Mouse (Mus musculus) lung, postnatal 14 days (tissue): Measurements from ENCODE around the gene Peak1.

Source experiments
- DNase-seq: peaks from one replicate; pipeline ENCODE4 v3.0.0; 2021

Peak1 gene

DNA sequence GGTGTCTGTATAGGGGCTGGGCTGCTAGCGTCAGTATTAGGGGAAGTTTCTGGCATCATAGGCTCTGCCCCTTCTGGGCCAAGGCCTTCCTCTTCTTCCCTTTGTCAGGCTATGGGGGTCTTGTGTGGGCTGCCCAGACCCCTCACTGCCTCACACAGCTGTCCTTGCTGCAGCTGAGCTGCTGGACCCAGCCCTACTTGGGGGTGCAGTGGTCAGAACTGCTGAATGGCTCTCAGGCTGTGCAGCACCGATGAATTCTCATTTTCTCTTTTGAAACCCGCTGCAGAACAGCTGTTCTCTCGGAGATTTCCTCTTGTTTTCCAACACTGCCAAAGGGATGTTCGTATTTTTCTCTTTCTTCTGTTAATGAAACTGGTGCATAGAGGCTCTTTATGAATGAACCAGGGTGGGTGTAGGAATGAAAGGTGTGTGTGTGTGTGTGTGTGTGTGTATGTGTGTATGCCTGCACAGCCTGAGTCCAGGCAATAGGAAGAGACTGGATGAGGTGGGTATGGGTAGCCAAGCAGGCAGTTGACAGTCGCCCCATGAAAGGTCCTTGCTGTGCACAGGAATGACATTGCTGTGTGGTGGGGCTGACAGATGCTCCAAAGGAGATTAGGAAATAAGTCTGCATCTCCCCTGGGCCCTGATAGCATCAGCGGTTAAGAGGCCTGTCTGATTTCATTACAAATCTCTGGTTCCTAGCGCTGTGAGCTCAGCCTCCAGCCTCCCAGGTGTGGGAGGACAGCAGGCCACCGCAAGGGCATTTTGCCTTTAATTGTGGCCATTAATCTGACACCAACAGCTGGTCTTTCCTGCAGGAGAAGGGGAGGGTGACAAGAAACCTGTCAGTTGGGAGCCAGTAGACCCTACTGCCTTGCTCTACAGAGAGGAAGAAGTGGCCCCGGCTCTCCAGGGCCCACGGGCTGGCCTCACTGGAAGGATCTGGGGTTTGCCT, 226.1 kb downstream of the Peak1 start:
- DNase-seq: no peak

DNA sequence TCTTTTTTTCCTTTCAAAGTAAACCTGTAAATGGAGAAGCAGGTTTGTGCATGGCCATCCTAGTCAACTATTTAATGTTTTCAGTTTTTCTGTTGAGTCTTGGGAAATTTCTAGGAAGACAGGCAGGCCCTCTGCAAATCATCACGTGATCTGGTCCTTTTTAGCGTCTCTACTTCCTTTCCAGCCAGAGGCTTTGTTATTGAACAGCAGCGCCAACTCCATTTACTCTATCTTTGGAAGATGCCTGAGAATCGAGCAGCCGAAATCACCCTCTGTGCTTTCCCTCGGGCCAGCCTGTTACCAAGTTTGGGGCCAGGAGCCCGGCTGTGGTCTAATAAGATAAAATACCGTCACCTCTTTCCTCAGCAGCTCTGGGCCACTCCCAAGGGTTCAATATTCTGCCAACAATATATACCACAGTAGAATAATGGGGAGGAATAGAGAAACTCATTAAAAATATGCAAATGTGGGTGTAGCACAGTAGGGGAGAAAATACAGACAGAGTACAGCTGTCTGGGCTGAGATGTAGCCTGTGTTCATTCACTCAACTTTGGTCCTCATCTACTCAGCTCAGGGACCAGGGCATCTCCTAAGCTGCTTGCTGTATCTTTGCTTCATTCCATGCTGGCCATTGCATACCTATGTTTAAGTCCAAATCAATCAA, 237.6 kb downstream of the Peak1 start:
- no peak for DNase-seq

DNA sequence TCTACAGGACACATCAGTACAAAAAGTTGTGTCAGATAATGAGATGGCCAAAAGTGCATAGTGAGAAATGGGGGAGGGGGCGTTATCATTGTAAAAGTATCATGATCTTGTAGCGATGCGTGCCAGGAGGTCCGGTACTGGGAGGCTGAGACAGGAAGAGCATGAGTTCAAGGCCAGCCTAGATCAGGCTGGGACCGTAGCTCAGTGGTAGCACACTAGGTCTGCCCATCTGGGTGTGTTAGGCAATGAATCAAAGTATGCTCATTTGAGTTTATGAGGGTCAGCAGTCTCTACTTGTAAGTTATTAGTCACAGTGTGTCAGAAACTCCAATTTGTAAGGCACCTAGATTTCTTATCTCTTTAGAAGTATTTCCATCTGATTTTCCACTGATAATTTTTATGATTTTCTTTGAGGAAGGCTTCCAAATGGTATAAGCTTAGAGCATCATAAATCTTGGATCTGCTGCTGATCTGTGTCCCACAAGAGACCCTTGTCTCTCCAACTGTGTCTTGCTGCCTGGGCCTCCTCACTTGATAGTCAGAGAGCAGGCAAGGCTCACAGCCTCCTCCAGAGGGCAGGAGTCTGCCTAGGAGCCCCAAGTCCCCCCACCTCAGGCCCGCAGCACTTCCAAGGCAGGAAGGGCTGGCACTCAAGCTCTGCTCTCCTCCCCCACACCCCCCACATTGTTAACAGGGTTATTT, 238.3 kb downstream of the Peak1 start:
- DNase-seq: peak; percentile 28

DNA sequence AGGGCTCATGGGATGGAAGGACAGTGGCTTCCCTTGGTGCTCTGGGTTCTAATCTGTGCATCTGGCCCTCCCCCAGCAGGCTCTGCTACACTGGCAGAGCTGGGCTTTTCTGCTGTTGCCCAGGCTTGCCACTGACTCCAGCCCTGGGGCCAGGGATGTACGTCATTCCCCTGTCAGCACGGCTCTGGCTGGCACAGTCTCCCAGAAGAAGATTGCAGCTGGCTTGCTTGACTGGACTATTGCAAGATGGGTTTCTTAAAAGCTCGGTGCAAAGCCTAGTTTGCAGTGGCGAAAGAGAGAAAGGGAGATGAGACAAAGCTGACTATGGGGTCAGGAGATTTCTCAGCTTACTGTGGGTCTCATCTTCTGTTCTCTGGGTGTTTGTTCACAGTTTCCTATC, 240.5 kb downstream of the Peak1 start:
- no peak for DNase-seq

DNA sequence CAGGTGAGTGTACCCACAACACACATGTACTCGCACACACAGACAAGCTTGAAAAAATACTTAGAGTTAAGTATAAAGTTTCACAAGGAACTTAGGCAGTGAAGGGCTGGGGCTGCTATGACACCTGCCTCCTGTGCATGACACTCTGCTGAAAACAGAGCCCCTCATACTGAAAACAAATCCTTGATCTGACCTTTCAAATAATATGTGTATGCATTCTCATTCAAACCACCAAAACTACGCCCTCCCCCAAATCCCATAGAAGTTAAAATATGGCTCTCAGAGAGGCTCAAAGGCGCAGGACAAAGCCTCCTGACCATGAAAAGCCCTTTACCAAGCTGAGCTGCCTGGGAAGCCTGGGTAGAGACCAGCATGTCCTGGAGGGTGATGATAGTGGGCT, 242.6 kb downstream of the Peak1 start:
- DNase-seq: no peak

DNA sequence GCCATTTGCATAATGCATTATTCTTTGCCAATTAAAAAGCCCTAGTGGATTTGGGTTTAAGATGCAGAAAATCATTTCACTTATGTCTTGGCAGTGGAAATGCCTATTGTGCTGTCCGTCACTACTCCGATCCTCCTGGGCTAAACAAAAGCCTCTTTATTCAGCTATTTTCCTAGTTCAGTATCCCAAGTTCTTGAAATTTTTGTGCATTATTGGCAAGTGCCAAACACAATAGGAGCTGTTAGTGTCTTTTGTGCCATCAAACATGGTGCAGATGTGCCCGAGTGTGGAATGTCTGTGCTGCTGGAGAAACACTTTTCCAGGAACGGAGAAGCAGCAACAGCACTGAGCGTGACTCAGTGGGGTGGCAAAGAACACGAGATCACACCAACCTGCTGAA, 250.2 kb downstream of the Peak1 start:
- DNase-seq: no peak

DNA sequence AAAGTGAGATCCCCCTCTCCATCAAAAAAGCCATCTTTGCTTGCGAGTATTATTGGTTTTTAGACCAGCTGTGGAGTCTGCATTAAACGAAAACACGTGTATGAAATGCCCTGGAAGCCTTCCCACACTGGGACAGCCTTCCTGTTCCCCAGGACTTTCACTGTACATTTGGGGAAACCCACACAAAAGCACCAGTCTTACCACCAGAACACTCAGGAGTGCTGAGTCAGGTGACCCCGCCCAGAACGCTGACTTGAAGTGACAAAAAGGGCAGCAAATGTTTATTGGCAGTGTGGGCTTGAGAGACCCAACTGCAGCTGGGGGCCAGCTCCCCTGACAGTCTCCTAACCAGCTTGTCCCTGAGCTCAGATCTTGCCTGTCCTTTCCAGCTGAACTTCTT, 251.7 kb downstream of the Peak1 start:
- DNase-seq: no peak

DNA sequence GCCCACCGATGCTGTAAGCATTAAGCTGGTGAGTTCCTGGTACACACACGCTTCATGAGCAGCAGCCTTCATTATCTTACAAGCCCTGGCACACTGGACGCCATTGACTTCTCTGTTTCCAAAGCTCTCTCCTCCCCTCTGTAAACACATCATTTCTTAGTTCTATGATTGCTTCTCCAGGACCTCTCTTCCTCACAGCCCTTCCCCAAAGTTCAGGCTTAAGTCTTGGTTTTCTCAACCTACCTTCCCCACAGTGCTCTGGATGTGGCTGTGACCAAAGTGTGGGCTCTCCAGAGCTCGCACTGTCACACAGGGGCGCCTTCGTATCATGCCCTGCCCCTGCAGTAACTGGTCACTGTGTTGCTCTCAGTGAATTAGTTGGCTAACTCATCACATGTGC, 252.5 kb downstream of the Peak1 start, which contains the start of gene Tspan3:
TSS of gene Tspan3 (minus strand) at position 101 of the 400 bp plus-strand sequence.
- DNase-seq: no peak

DNA sequence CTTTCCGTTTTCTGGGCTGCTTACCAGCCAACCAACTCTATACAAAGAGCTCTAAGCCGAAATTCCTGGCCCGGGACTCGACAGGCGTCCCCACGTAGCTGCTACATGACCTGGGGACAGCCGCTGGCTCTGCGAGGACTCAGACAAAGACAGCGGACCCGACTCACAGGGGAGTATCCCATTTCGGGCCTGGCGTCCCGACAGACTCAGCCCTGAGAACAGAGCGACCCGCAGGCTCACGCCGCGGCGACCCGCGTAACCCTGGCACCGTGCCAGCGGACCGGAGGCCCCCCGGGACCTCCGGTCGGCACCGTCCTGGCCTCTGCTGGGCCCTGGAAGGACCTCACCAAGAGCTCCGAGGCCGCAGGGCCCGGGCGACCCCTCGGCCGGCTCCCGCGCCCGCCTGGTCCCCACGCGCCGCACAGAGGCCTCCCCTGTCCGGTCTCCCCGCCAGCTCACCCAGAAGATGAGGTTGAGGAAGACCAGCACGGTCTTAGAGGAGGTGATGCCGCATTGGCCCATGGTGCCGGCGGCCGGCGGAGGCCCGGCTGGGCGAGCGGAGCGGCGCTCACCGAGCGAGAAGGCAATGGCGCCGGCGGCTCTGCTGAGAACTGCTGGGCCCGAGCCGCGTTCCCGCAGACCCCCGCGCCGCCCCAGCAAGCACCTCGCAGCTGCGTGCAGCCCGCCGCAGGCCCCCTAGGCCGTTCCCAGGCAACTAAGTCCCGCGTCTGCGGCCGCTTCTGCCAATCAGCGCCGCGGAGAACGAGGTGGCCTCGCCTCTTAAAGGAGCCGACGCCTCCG, 257.3 kb downstream of the Peak1 start:
- DNase-seq: peak; percentile 85

DNA sequence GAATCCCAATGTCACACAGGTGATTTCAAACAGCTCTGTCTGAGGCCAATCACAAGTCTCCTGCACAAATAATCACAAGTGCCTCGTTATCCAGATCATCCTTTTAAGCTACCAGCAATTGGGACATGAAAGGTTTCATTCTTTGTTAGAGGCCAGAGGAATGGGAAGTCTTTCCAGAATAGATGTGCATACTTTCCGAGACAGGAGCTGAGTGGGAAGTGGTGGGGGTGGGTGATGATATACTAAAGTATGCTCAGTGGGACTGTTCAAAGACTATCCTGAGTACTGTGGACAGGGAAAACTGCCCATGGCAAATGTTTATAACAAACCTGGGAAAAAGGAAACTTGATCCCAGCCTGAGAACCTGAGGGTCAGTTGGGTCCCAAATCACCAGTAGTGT, 258.4 kb downstream of the Peak1 start:
- no peak for DNase-seq

DNA sequence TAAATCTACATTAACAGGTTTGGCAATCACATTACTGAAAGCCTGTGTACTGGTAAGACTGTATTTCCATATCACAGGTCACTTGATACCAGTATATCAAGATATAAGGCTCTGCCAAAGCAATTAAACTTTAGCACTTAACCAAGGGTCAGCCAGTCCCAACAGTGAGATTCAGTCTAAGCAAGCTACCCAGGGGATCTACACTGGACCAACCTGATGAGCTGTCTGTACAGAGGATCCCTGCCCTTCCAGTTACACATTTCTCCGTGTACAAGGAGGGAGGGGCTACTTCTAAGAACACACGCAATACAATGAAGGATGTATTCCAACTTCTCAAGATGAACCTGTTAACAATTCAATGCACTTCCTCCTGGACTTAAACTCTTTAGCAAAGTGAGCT, 259.8 kb downstream of the Peak1 start:
- DNase-seq: no peak

DNA sequence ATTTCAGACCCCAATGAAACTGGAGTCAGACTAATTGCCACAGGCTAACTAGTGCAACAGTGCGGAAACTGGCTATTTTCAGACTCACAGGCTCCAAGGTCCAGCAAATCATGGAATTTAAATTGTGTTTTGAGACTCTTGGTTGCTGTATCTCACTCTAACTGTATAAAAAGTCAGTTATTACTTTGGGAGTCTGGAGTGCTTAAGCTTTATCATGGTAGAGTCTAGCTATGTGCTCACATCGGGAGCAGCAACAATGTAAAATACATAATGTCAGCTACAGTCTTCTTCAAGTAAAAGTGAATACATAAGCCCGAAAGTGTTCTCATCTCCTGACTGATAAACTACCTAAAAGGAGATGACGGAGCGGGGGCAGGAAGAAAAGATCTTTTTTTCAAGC, 263.3 kb downstream of the Peak1 start:
- DNase-seq: no peak

DNA sequence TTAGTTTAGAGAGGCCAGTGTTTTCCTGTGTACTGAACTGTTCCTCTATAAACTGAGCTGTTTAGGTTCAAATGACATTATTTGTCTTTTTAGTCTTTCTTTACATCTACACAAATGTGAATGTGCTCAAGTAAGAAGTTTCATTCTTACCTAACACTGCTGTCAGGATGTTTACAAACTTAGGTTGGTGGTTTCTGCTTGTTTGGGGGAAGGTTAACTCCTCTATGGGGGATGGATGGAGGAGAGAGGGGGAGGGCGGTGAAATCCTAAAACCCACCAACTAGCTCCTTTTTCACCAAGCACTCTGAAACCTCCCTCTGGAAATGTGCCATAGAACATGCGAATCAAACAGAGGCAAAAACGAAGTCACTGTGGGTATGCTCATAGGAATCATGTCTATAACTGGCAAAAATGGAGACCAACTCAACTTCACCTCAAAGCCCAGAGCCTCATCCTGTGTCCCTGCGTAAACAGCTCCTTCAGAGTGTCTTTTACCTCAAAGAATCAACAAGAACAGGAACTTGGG, 265.3 kb downstream of the Peak1 start:
- DNase-seq: no peak

DNA sequence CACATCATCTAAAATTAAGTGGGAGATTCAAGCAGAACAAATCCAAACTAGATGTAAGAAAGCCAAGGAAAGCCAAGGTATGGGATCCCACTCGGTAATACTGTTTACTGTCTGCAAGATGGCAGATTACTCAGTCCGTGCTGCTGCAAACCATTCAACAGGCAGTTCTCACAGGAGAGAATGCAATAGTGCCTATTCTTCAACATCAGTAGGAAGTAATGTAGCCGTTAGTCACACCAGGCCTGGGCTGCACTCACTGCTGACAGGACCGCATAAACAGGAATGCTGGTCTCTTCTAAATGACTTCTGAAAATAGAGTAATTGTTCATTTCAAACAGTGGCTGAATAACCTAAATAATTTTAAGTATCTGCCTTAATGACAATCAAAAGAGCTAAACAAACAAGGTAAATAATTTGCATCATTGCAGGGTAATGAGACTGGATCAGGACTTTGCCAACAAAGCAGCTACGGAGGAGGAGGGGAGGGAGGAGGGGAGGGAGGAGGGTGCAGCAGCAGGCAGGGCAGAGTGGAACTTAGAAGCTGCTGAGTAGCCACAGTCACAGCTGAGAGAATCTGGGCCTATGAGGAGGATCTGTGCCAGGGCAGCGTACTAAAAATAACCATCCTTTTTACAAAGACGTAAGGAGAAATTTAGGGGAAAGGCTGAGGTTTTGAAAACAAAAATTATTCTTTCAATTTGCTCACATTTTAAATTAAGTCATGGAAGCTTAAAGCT, 266.0 kb downstream of the Peak1 start:
- peak; percentile 36 for DNase-seq
